Mouse (Mus musculus): Measurements from ENCODE around the gene Pnpla8.

DNA sequence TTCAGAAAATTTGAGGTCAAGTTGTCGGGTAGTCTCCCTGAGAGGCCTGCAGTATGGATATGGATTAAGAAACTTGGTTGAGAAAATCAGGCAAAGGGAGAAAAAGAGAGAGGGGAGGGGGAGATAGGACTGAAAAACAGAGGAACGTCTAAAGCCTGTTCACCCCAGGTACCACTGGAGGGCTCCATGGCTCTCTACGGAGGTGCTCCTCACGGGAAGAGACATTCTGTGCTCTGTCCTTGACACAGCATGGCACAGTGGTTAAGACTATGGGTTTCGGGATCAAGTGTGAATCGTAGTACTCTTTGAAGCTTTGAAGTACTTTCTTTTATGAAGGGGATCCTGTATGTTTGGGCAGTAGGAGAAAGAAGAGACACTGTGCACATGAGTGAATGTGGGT is 106.3 kb downstream of the Pnpla8 start:
- peak; percentile 39 for TF ChIP-seq CTCF (IDR thresholded peaks at IDR 0.05; ENCODE audit: low read depth)
- no peak for TF ChIP-seq EP300 (optimal IDR thresholded peaks at IDR 0.05)
